Mouse (Mus musculus) brain, embryonic 18.5 days (tissue): ENCODE measurements around the gene Tbc1d14.

Experiments
- DNase-seq: peaks from one replicate; pipeline ENCODE4 v3.0.0-alpha.2; 2012; ENCODE audit warnings: low read depth, low spot score

Gene Tbc1d14

DNA sequence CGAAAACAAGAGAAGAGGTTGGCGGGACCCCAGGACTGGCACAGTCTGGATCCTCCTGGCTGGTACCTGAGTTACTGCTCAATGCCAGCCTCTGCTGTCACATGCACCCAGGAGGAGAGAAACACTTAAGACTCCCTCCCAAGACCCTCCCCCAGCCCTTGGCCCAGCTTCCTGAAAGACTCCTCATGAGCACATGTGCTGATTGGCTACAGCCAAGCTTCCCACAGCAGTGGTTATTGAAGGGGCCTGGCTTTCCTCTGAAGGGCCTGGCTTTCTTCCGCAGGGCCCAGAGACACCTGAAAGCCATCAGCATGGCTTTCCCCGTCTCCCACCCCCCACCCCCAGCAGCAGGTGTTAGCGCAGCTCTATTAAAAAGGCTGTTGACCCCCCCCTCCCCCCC lies at the start of gene Tbc1d14:
Gene Tbc1d14 (minus strand): TSS at position 101 of the 400 bp plus-strand sequence.
- DNase-seq = no peak

DNA sequence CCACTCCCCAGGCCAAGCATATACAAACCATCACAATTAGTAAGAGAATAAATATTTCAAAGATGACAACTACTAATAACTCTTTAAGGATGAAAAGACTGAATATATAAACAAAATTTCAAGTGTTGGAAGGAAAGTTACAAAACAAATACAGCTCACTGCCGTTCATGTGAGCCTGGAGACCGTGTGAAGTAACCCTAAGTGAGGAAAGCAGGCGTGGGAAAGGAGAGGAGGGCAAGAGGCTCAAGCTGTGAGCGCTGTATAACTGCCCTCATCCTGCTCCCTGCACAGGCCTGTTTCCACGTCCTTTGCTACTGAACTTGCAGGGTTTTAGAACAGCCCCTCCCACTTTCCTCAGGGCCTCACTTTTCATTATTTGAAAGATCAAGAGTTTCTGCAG lies 32.5 kb upstream of the Tbc1d14 start:
- DNase-seq = no peak

GRCm38 (mm10) chr5:36623670-36624069 lies 30.6 kb upstream of the Tbc1d14 start:
- DNase-seq = no peak

- DNase-seq = no peak
Measured at GRCm38 (mm10) chr5:36621058-36621449, 28.0 kb upstream of the Tbc1d14 start.

GRCm38 (mm10) chr5:36620409-36621057 lies 27.5 kb upstream of the Tbc1d14 start:
- no peak for DNase-seq

- DNase-seq = no peak
Measured at GRCm38 (mm10) chr5:36618890-36619289, 25.8 kb upstream of the Tbc1d14 start.

GRCm38 (mm10) chr5:36618356-36618755 lies 25.3 kb upstream of the Tbc1d14 start:
- no peak for DNase-seq

GRCm38 (mm10) chr5:36614124-36614523 lies 21.0 kb upstream of the Tbc1d14 start:
- DNase-seq = no peak

GRCm38 (mm10) chr5:36608939-36609499 lies 15.9 kb upstream of the Tbc1d14 start:
- DNase-seq = no peak

DNA sequence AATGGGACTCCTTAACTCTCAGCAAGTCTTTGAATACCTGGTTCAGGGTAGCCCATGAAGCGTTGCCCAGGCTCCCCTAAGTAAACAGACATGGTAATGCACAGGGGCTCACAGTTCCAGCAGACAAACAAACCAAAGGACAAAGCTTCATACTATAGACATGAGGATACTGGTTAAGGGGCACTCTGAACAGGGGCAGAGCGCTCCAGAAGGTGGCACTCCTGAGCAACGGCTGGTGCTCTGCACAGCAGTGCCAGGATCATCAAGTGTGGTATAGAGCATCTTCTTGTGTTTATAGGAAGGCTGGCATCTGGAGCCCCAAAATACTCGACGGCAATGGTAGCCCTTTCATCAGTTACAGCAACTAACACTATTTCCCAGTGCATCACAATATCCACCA lies 10.0 kb upstream of the Tbc1d14 start:
- DNase-seq = no peak

- no peak for DNase-seq
Measured at GRCm38 (mm10) chr5:36602028-36602427, 9.0 kb upstream of the Tbc1d14 start.

DNA sequence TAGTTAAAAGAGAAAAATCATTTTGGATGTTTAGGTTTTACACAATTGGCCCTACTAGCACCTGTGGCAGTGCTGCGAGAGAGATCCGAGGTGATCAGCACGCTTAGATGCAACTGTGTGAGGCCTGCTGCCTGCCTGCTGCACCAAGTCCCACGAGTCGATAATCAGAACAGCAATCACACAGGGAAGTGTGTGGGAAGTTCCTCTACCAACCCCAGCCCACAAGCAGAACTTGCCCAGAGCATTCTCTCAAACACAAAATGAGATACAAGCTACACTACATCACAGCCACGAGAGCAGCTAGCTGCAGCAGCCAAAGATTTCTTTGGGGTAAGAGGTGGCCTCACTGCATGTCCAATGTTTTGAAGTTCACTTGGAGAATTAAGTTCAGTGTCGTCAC lies 8.4 kb upstream of the Tbc1d14 start:
- no peak for DNase-seq

DNA sequence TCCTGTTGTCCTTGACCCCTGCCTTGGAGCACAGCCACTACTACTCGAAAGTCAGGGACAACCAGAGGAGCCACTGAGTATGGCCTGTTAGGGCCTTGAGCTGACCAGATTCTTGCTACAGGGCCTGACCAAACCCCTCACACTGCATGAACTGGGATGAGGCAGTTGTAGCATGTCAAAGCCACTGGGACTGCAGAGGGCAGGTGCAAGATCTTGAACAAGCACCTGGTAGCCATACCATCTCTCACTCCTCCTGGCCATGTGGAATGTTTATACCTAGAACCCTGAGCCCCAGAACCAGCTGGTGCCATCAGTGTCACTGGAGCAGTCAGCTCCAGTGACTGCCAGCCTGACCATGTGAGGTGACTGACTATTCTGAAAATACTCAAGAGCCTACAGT lies 5.8 kb upstream of the Tbc1d14 start:
- no peak for DNase-seq

GRCm38 (mm10) chr5:36597653-36598052 lies 4.6 kb upstream of the Tbc1d14 start:
- no peak for DNase-seq

DNA sequence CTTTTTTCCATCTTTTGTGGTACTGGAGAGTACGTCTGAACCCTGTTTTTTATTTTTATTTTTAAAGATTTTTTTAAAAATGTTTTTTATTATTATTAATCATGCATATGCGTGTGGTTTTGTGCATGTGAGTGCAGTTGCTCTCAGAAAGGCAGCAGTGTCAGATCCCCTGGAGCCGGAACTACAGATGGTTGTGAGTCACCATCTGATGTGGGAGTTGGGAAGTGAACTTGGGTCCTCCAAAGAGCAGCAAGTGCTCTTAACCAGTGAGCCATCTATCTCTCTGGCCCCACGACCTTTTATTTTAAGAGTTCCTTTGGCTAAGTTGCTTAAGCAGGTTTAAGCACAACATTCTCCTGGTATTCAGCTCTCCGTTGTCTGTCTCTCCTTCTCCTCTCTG lies 3.1 kb upstream of the Tbc1d14 start:
- DNase-seq = no peak

DNA sequence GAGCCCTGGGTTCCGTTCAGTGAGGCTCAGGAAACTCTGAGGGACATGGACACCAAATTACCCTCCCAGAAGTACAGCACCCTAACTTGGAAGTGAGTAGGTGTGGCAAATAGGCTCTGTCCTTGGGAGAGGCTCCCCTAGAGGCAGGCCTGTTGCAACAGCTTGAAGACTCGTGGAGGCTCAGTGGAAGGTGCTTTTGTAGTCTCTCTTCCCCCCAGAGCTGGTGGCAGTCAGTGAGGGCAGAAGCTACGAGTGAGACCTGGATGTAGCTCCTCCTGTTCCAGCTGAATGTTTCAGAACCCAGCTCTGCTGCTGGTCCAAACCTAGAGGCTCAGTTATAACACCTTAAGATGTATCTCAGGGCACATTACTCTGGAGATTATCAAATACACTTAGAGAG lies 2.0 kb upstream of the Tbc1d14 start:
- DNase-seq = no peak

- no peak for DNase-seq
Measured at GRCm38 (mm10) chr5:36594344-36594743, 1.3 kb upstream of the Tbc1d14 start.

- DNase-seq = no peak
Measured at GRCm38 (mm10) chr5:36590499-36590920, 2.6 kb downstream of the Tbc1d14 start.

DNA sequence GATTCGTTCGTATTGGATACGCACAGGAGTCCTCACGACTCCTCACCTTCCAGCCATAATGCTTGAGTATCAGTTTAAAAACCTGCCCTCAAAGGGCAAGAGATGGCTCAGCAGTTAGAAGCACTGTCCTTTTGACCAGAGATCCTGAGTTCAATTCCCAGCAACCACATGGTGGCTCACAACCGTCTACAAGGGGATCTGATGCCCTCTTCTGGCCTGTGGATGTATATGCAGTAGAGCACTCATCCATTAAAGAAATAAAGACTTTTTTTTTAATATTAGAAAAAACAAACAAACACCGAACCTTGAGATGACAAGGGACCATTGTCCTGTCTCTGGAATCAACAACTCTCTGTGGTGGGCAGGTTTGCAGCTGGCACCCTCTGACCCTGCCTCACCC lies 8.8 kb downstream of the Tbc1d14 start:
- DNase-seq = no peak

DNA sequence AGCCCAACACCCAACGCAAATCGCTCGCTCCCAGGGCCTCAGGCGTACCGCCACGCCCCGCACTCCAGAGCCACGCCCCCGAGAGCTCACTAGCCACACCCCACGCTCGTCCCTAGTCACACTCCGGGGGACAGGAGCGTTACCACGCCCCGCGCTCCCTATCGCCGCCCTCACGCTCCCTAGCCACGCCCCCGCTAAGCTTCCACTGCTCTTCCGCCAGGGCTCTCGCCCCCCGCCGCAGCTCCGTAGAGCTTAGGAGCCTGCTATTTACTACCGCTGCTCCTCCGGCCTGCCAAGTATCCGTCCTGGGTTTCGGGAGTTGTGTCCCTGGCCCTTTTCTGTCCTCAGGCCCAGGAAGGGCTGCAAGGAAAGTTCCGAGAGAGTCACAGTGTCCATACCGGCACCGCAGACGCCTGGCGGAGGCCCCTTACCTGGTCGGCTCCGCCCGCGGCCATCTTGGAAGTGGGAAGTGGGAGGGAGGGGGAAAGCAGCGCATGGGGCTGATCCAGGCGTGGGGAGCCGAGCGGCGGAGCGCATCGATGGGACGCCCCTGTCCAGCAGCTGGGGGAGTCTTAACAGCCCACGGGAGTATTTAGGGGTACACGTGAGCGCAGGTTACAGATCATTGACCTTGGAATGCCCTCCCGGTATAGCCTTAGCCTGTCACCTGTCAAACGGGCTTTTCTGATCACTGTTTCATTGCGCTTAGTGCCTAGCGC lies 11.0 kb downstream of the Tbc1d14 start:
- DNase-seq = peak; percentile 95

- no peak for DNase-seq
Measured at GRCm38 (mm10) chr5:36581259-36581923, 11.7 kb downstream of the Tbc1d14 start.

DNA sequence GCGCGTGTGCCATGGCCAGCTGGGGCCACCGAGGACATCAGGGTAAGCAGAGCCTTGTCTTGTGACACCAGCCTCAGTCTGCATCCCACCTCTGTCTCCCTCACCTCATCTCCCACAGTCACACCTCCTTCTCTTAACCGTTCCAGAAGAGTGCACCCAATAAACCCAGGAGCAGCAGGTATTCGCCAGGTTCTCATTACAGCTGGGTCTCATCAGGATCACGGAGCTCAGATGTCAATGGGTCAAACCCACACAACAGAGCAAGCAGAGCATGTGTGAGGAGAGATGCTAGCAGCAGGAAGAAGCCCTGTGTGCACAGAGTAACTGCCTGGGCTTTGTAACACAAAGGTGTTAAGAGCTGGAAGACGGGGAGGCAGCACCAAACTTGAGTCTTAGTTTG lies 13.1 kb downstream of the Tbc1d14 start:
- DNase-seq = no peak

GRCm38 (mm10) chr5:36578982-36579381 lies 14.1 kb downstream of the Tbc1d14 start:
- no peak for DNase-seq
